In the genomic region with DNA sequence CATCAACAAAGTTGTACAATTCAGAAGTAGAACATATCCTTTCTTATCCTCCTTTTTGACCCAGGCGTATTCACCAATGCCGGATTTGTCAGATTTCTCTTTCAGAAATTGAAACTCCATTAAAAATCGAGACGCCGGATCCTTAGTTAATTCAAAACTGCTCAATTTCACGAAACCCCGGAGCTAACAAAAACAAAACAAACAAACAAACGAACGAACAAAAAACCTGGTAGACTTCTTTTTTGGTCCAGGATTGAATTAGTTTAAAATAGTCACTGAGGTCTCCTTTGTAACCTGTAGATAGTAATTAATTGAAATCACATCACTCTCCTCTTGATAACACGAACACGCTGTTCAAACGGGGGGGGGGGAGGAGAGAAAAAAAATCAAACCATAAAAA, we compare ENCODE assay signal across 9 mouse cellular contexts. TPM values are rescaled to one million over a fixed set of nuclear protein-coding genes. Genes with fewer than 3 reads are reported as not detected.
DNase-seq lines count a peak whose midpoint lies in the region; ATAC-seq and TF ChIP-seq lines count a peak whose summit lies in the region.
"Had no signal": no experiment of that assay in that cellular context is flagged by ENCODE, and none has a peak within 500 bp of the region (broad histone marks: within the 10 kb centered on the region; RNA-seq: fewer than 3 reads in every experiment).

No protein-coding gene starts in this region.

- peaks cover 44% of the 10 kb centered on the region for H3K4me1 ChIP-seq in heart, embryonic 13.5 days
- H3K4me1 ChIP-seq in hindbrain, embryonic 10.5 days (replicated peaks) = peaks cover 91% of the 10 kb centered on the region
- peaks cover 58% of the 10 kb centered on the region for H3K4me1 ChIP-seq in midbrain, embryonic 13.5 days (replicated peaks)

- peak overlapping the region; percentile 91 for H3K4me2 ChIP-seq in heart, embryonic 13.5 days
- H3K4me2 ChIP-seq in midbrain, embryonic 13.5 days (replicated peaks) = peak overlapping the region; percentile 94

- H3K27ac ChIP-seq in heart, embryonic 13.5 days (replicated peaks) = no peak overlapping the region
- peak overlapping the region; percentile 92 for H3K27ac ChIP-seq in hindbrain, embryonic 10.5 days
- H3K27ac ChIP-seq in midbrain, embryonic 13.5 days = no peak overlapping the region

- TF ChIP-seq POLR2A in brain, embryonic 14.5 days (IDR thresholded peaks at IDR 0.05; ENCODE audit: borderline replicate concordance, extremely low read depth, insufficient read depth, insufficient read length, poor library complexity, severe bottlenecking) = no peak

- 14% methylated on average over 12 of the region's 12 CpGs for WGBS in heart, embryonic 13.5 days
- 2% methylated on average over 12 of the region's 12 CpGs for WGBS in hindbrain, embryonic 10.5 days
- 2% methylated on average over 12 of the region's 12 CpGs for WGBS in midbrain, embryonic 13.5 days

- H3K27me3 ChIP-seq in heart, embryonic 13.5 days (replicated peaks) = peaks cover 97% of the 10 kb centered on the region
- H3K27me3 ChIP-seq in hindbrain, embryonic 10.5 days (ENCODE audit: insufficient read depth, poor library complexity, severe bottlenecking) = peaks cover 100% of the 10 kb centered on the region
- peaks cover 89% of the 10 kb centered on the region for H3K27me3 ChIP-seq in midbrain, embryonic 13.5 days

- H3K4me3 ChIP-seq in heart, embryonic 13.5 days = peak overlapping the region; percentile 79
- peak overlapping the region; percentile 72 for H3K4me3 ChIP-seq in hindbrain, embryonic 10.5 days
- H3K4me3 ChIP-seq in midbrain, embryonic 13.5 days (replicated peaks) = peak overlapping the region; percentile 52

- TF ChIP-seq CTCF in brain, embryonic 14.5 days (IDR thresholded peaks at IDR 0.05; ENCODE audit: borderline replicate concordance, extremely low read depth, insufficient read depth, insufficient read length) = no peak

- peaks cover 4% of the 10 kb centered on the region; the same call in 1 of the 2 replicates for H3K36me3 ChIP-seq in heart, embryonic 13.5 days
- H3K36me3 ChIP-seq in hindbrain, embryonic 10.5 days = peaks cover 22% of the 10 kb centered on the region; the same call in 1 of the 2 replicates
- no peaks in the 10 kb centered on the region for H3K36me3 ChIP-seq in midbrain, embryonic 13.5 days

- no peaks in the 10 kb centered on the region for H3K9me3 ChIP-seq in heart, embryonic 13.5 days
- no peaks in the 10 kb centered on the region for H3K9me3 ChIP-seq in hindbrain, embryonic 10.5 days
- no peaks in the 10 kb centered on the region for H3K9me3 ChIP-seq in midbrain, embryonic 13.5 days

- ATAC-seq in heart, embryonic 13.5 days (ENCODE audit: extremely low read depth, insufficient number of reproducible peaks, low FRiP score, low TSS enrichment) = no peak
- ATAC-seq in midbrain, embryonic 13.5 days = no peak
- ATAC-seq in megakaryocyte, adult 5-6 weeks (ENCODE audit: poor library complexity, severe bottlenecking) = no peak

- peak overlapping the region; percentile 89 for H3K9ac ChIP-seq in heart, embryonic 13.5 days
- peak overlapping the region; percentile 80; the same call in 1 of the 2 replicates for H3K9ac ChIP-seq in midbrain, embryonic 13.5 days (replicated peaks)

- DNase-seq in heart, postnatal 4 days = no peak
- peak; percentile 25 for DNase-seq in brain, embryonic 14.5 days (ENCODE audit: low read depth)
- no peak for DNase-seq in hindbrain, embryonic 10.5 days (ENCODE audit: low spot score)
- DNase-seq in cerebellum, adult 11 months = no peak
- DNase-seq in cerebellum, postnatal 14 days = no peak
- DNase-seq: kidney, adult 2 months had no signal

RNA-seq across cellular contexts. Expression of a gene that starts 16.5 kb away (rescaled TPM):
- 19.2 and 19.3 TPM in 2 replicates for polyA plus RNA-seq in heart, embryonic 13.5 days (2015; fragmentation: Nextera tagmentation; extraction: Ambion mirVana)
- 100 to 1,000 TPM in 1 of 2 experiments, 10 to 100 TPM in 1; 85.3 to 101 TPM for total RNA-seq in heart, postnatal 4 days (2021)
- 31.4 and 62.8 TPM in 2 replicates for polyA plus RNA-seq in brain, embryonic 14.5 days (2012; rRNA removed)
- 18.2 and 23.7 TPM in 2 replicates for polyA plus RNA-seq in hindbrain, embryonic 10.5 days (2016; fragmentation: Nextera tagmentation; extraction: Ambion mirVana)
- polyA plus RNA-seq in midbrain, embryonic 13.5 days (2015; fragmentation: Nextera tagmentation; extraction: Ambion mirVana) = 17.3 and 31.0 TPM in 2 replicates
- not detected in 2 replicates for total RNA-seq in megakaryocyte, adult 5-6 weeks (2015)
- 0.08 TPM in 1 of 2 replicates, not detected in the other for total RNA-seq in megakaryocyte, adult 5-6 weeks (2017)

RNA-seq across cellular contexts. Expression of a gene that starts 47.8 kb away (rescaled TPM):
- polyA plus RNA-seq in heart, embryonic 13.5 days (2015; fragmentation: Nextera tagmentation; extraction: Ambion mirVana) = 0.23 and 0.39 TPM in 2 replicates
- 1 to 10 TPM; 1.2 TPM for total RNA-seq in heart, postnatal 4 days (2021)
- polyA plus RNA-seq in brain, embryonic 14.5 days (2012; rRNA removed) = 0.32 and 0.74 TPM in 2 replicates
- polyA plus RNA-seq in hindbrain, embryonic 10.5 days (2016; fragmentation: Nextera tagmentation; extraction: Ambion mirVana) = 0.88 and 1.2 TPM in 2 replicates
- 0.24 and 0.50 TPM in 2 replicates for polyA plus RNA-seq in midbrain, embryonic 13.5 days (2015; fragmentation: Nextera tagmentation; extraction: Ambion mirVana)
- total RNA-seq in megakaryocyte, adult 5-6 weeks (2015) = 55.3 and 61.8 TPM in 2 replicates
- total RNA-seq in megakaryocyte, adult 5-6 weeks (2017) = 37.0 and 40.8 TPM in 2 replicates
